Mouse (Mus musculus): ENCODE results near the gene Bach2.

Bach2 gene

DNA sequence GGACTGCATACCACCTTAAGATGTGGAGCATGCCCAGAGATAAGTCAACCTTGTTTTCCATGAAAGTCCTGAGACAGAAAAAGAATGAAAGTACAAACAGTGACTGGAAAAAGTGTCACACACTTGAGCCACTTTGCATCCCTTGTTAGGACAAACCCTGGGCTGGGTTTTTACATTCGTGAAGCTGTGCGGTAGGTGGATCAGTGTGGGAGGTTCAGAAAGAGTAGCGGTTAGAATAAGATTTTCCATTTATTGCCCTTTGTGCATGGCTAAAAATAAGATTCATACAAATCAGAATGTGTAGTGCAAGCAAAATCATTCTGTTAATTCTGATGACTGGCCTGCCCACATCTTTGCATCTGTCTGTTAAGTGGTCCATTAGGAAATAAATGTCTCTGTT lies 187.0 kb downstream of the Bach2 start:
- DNase-seq (ENCODE audit: low read depth), result peak; percentile 68

DNA sequence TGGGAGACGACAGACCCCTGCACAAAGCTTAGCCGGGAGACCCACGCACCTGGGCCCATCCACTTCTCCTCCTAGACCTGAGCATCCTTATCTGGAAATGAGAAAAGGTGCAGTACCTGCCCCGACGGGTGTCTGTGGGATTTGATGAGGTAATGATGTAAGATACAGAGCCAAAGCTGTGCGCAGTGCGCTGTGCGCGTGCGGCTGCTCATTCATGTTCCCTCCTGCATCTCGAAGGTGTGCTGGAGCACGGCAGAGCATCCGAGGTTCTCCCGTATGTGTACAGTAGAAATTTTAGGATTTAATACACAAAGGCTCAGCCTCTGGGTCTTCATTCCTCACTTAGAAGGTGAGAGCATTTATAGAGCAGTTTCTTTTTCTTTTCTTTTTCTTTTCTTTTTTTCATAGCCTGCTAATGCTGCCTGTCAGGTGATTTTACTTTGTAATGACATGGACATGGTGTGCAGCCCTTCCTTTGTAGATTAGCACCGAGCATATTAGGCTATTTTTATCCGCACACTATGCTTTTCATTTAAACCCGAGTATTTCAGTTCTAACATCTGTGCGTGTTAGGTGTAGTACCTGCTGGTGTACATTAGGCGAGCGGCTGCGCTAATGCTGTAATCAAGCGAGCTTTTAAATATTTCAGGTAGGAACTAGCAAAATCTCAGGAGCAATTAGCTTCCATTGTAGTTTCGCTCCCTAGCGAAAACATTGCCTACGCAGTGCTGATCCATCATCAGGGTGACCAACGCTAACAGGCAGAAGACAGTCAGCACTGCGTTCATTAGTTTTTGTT lies 188.4 kb downstream of the Bach2 start:
- no peak for DNase-seq (ENCODE audit: low read depth)

DNA sequence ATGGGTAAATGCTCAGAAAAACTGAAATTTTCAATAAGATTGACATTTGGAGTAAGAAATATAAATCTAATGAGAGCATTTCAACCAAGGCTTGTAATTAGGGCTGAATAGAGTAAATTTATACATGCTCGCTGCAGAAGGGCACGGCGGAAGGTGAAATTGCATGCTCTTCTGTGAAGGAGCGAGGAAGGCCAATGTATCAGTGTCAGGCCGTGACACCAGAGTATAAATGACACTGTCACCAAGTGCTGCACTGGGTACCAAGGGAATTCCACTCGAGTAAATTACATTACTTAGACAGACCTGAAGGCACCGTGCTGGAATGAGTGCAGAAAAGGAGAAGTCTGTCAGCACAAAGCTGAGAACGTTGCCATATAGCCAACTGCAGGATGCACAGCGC lies 190.1 kb downstream of the Bach2 start:
- no peak for DNase-seq (ENCODE audit: low read depth)

DNA sequence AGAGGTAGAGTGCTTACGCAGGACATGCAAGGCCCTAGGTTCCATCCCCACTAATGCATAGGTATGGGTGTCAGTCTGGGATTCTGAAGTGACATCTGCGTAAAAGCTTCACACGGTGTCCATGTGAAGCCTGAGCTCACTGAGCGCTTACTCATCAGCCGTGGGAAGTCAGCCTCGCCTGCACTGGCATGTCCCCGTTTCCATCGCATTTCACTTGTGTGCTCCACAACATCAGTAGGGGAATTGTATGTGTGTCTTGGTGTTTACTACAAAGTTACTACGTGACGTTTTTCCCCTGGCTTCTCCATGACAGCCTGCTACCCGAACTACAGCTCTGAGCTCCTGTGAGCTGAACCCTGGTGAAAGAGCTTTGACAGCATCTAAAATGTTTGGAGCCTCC lies 191.5 kb downstream of the Bach2 start:
- DNase-seq (ENCODE audit: low read depth), result no peak

DNA sequence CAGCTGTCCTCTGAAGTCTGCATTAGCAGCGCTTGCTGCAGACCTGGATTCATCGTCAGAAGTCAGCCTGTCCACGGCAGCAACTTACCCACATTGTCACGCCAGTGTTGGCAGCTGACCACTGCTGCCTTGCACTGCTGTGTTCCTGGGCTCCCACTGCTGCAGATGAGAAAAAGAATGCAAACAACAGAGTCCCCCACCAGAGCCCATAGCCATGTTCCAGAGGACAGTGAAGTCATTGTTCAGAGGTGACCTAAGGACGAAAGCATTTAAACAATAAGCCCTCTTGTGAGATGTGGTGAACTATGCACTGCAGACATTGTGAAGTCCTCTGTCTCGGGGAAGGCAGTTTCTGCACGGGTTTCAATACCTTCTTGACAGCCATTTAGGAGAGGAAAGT lies 192.4 kb downstream of the Bach2 start:
- no peak for DNase-seq (ENCODE audit: low read depth)

DNA sequence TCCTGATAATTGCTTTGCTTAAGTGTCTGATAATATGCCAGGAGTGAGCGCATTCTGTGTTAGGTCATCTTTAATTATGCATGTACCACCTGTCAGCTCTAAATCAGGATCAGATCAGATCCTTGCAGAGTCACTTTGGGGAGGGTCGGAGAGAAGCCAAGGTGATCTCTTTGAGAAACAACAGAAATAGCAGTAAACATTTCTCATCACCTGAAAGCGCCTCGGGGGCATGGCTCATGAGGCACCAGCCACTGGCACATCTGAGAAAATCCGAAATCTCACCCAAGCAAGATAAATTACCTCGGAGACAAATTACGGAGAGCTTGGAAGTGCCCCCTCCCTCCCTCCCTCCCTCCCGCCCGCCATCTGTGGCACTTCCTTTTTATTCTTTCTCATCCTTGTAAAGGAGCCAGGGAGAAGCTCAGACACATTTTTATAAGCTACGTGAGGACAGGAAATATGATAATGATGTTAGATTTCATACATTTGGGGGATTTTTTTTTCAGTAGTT lies 193.7 kb downstream of the Bach2 start:
- no peak for DNase-seq (ENCODE audit: low read depth)

DNA sequence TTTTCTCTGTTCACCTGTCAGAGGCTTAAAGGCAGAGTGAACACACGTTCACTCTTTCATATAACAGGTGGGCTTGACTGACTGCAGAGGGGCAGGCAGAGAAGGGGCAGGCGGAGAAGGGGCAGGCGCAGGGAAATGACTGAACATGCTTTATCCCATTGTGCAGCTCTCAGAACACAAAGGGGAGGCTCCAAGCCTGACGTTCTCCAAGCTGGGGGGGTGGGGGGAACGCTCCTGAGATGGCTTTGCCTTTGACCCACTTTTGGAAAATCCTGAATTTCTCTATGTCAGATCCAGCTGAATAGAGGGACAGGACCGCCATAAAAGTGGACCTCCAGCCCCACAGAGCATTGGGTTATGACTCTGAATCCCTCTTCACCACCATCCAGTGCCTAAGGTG lies 194.3 kb downstream of the Bach2 start:
- DNase-seq (ENCODE audit: low read depth), result no peak

DNA sequence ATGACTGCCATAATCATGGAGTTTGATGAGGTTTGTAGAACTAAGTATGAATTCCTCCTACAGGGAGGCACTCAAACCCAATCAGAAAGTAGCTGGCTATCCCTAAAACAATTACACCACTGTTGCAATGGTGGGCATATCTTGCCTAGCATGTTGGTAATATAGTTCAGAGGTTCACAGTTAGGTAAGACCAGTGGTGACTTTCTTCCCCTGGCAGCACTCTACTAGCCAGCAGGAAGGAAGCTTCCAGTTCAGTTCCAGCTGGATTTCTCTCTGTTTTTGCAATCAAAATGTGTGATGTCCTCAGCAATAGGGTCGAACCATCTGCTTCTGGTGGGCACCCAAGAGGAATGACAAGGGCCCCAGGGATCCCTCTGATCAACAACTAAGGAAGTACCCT lies 196.0 kb downstream of the Bach2 start:
- no peak for DNase-seq (ENCODE audit: low read depth)

DNA sequence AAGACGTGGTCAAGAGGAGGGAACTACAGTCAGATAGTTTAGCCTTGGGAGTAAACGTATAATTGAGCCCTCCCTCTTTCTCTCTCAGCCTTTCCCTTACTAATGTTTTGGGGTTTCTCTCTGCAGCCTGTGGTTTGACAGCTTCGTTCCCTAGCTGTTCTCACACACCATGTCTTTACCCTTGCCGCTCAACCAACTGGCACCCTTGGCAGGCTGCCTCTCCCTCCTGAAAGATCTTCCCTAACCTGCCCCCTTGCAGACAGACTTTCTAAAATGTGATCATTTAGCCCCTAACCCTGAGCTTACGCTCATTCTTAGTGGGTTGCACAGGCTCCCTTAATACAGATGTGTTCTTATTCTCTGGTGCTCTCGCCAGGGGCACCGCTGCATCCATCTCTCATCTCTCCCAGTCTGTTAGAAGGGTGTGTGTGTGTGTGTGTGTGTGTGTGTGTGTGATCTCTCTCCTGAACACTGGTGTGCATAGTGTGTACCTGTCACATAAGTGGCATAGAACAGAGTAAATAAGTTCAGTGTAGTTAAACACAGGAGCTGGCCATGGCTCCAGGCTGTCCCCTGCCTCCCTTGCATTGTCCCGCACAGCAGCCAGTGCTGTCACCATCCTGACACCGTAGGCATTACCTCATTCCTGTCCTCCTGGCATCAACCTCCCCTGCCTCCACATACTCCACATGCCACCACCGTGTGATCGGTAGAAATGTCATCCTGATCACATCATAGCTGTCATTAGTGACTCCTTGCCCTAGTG lies 201.6 kb downstream of the Bach2 start:
- no peak for DNase-seq (ENCODE audit: low read depth)

DNA sequence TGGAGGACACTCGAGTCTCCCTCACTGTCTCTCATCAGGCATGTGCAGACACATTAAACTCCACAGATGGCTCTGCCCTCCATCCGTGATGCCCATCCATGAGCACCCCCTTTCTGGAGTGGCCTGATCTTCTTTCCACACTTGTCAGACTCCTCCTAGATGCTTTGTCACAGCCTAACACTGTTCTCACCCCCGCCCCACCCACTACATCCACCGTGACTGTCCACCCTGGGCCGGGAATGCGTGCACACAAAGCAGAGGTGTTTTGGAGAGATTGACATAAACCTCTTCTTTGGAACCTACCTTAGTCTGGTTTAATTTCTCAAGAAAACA lies 202.1 kb downstream of the Bach2 start:
- no peak for DNase-seq (ENCODE audit: low read depth)

DNA sequence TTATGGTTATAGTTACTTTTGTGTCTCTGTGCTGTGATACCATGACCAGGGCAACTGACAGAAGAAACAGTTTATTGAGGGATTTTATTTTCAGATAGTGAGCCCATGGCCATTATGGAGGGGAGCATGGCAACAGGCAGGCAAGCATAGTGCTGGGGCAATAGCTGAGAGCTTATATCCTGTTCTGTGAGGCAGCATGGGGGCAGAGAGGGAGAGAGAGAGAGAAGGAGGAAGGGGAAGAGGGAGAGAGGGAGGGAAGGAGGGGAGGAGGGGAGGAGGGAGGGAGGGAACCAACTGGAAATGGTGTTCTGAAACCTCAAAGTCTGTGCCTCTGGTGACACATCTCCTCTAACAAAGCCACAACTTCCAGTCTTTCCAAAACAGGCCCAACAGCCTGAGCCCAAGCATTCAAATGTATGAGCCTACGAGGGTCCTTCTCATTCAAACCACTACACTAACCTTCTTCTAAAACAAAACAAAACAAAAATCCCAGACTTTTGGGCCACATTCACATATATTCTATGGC lies 206.1 kb downstream of the Bach2 start:
- DNase-seq (ENCODE audit: low read depth), result no peak

DNA sequence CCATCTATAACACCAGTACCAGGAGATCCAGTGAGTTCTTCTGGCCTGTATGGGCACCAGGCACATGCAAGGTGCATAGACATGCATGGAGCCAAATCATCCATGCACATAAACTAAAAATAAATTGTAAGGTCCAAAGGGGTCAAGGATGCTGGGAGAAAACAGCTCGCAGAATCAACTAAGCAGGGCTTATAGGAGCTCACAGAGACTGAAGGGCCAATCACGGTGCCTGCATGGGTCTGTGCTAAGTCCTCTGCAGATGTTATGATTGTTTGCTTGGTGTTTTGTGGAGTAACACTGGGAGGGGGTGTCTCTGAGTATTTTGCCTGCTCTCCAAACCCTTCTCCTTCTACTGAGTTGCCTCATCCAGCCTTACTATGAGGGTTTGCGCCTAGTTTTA lies 209.2 kb downstream of the Bach2 start:
- no peak for DNase-seq (ENCODE audit: low read depth)

DNA sequence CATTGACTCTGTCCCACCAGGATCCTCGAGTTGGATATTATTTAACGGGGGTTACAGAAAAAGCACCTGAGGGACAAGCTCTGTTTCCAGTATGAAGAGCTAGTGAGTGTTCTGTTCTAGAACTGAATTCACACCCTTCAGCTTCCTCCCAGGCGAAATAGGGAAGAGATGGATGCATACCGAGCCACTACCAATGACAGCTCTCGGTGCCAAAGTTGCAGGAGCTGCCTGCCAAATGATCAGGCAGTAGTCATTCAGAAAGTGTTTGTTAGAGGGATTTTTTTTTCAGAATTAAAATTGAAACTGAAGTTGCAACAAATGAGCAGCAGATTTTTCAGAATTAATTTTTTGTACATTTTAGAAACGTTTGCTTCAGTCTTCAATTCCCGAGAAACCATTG lies 223.4 kb downstream of the Bach2 start:
- DNase-seq (ENCODE audit: low read depth), result peak; percentile 46

DNA sequence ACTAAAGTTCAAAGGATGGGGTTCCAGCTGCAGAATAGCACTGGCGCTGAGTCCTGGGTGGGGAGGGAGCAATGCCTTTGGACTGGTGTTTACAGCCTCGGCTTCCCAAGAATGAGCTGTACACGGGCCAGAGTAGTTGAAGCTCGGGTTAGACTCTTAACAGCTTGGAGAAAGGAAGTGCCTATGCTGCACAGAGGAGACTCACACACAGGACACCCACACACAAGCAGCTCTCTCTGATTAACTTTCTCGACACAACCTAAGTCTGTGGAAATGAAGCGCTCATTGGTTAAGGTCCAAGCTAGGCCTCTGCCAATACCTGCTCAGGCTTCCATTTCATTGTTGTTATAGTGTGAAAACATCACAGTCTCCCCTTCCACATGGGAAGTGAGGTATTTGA lies 224.5 kb downstream of the Bach2 start:
- peak; percentile 30 for DNase-seq (ENCODE audit: low read depth)

DNA sequence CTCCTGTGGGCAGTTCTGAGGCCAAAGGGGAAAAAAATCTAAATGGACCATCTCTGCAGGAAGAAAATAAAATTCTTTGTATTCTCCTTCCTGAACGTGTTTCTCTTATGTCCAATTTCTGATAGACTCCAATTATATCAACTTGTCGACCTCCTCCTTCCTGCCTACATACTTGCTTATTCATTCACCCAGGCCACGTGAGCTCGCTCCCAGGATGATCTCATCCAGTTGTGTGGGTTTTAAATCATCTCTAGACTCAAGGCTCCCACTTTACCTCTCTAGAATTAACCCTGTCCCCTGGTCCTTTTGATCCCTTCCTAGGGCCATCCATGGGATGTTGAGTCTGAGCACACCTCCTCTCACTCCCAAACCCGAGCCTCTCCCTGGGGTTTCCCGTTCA lies 225.9 kb downstream of the Bach2 start:
- DNase-seq (ENCODE audit: low read depth), result no peak

DNA sequence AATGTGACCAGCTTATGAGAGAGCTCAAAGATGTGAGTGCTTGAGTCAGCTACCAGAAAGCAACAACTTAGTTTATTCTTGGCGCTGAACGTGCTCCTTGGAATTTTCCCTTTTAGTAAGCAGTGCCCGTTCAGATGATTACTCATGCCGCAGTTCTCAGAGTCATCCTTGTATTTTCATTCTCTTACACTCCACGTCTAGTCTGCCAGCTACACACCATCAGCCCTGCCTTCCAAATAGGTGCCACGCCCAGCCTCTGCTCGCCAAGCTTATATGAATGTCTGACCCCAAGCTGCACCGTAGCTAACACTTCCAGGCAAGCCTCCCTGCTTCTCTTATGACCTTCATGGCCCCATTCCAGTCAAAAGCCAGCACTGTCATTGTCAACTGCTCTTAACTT lies 227.4 kb downstream of the Bach2 start:
- no peak for DNase-seq (ENCODE audit: low read depth)

DNA sequence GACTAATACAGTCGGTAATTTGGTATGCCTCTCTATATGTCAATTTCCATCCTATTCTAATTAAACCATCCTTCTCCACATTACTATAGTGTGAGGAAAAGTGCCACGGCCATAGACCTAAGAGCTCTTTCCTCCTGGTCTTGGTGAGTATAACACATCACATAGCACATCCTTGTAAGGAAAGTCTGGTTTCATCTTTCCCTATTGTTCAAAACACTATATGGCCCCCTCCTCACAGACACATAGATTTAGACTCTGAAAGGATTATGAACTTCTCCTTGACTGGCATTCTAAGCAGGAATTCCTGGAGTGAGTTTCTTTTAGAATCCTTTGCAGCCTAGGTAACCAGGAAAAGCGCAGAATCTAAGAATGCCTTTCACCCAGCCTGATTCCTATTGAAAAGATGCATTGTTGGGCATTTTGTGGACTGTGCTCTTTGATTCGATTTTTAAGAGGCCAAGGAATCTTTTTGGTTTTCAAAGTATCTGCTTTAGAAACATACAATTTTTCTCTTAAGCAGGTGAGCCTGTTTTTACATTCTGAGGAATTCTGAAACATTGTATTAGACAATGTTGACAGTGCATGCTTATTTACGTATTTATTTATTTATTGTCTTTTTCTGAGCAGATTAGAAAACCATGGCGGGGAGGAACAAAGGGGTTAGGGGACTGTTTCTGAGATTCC lies 239.5 kb downstream of the Bach2 start:
- DNase-seq (ENCODE audit: low read depth), result no peak

DNA sequence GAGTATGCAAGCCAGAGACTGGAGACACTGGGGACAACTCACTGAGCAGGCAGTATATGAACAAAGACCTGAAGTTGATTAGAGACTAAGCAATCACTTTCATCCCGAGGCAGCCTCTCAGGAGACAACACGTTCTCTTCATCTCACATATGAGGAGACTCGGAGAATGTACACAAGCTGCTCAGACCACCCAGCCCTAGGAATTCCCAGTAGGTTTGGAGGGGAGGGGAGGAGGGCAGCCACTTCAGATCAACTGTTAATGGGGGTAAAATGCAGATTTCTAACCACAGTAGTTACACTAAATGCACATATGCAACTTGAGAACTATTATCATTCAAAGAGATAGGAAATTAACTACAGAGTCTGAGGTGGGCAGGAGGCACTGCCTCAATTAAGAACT lies 240.6 kb downstream of the Bach2 start:
- DNase-seq (ENCODE audit: low read depth), result no peak

DNA sequence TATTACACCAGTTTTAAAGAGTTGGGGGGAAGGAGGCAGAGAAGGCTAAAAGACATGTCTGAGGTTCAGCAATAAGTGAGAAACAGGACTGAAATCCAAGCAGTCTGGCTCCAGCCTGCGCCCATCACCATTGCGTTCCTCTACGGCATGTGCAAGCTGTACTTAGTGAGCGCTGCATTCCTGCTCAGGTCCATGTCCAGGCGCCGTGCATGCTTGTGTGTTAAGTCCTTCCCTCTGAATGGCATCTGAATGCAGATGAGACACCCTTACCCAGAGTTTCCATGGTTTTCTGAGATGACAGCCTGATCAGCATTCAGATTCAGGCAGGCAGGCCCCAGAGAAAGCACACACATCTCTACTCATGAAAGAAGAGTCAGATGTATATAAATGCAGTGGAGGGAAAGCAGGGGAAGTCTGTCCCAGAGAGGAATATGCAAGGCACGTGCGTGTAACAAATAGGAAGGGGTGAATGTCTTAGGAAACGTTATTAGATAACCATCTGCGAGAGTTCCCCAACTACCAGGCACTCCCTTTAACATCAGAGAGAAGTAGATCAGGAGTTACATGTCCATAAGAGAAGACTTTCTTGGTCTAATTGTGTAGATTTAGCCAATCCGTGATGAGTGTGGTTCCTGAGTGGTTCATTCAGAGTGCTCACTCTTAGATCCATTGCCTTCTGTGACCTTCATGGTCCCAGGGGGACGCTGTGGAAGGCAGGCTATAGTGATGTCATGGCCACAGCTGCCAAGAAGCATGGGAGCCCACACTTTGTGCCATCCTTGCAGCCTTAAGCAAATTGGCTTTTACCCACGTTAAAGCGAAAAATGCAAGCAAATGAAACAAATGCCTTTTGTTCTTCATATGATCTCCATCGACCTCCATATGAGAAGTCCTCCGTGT lies 241.4 kb downstream of the Bach2 start:
- no peak for DNase-seq (ENCODE audit: low read depth)

DNA sequence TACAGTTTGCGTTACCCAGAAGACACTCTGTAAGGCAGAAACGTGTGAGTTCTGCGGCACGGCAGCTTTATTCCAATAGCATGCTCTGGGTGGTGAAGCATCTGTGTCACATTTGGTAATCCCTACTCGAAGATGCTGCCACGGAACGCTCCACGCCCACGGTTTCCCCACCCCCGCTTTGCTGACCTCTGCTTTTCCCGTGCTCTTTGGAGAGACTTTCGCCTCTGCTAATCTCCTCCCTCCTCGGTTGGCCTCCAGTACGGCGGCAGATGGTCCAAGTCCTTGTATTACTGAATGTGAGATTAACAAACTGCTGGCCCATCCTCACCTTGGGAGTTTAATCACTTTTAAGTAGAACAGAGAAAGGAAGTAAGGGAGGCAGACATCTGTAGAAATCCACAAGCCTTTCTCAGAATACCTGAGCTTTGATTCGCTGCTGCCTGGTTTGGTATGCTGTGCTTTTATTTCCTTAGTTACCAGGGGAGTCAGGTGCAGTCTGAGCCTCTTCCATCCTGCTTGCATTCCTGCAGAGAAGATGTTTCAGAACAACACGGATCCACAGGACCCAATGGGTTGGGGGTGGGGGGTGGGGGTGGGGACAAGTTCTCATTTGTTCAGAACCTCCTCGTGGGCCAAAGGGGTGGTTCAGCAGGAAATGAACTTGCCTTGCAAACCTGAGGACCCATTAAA lies 242.9 kb downstream of the Bach2 start:
- DNase-seq (ENCODE audit: low read depth), result peak; percentile 48

DNA sequence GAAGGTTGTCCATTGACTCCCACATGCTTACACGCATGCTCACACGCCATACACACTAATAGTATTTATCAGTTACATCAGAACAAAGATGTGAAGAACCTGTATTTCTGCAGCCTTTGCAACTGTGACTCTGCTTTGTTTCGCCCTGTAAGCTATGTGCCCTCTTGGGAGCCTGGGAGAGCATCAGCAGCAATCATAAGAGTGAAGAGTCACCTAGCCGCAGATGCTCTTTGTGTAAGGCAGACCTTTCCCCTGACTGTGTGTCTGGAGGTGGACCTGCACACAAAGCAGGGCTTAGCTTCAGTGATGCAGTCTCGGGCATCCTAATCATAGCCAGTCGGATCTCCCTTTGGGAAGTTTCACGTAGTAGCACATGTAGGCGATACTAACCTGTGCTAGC lies 243.5 kb downstream of the Bach2 start:
- no peak for DNase-seq (ENCODE audit: low read depth)
